Mouse (Mus musculus): ENCODE measurements at regions not wholly inside any gene's neighbourhood (a gene's known extent, or its start where the extent isn't known, plus 50 kb on each side); places are given as distances from the start of the nearest gene placed in this dataset. TPM values are rescaled to one million over a fixed set of nuclear protein-coding genes. Genes with fewer than 3 reads are reported as not detected.
A peak's percentile ranks its signal among the peaks of the same experiment; 100 is the strongest.

GRCm38 (mm10) chr3:134146373-134147224, 89.7 kb upstream of the Cxxc4 start:
- H3K27me3 ChIP-seq: no peaks in the 10 kb centered on the region
- ATAC-seq (ENCODE audit: borderline replicate concordance, extremely low read depth, low FRiP score, low TSS enrichment): peak; percentile 81; the same call in 1 of the 2 replicates
- H3K4me3 ChIP-seq: peak overlapping the region; percentile 20
- peak overlapping the region; percentile 51 for H3K4me2 ChIP-seq
- WGBS: 9% methylated on average over 14 of the region's 14 CpGs
- no peaks in the 10 kb centered on the region for H3K36me3 ChIP-seq
- H3K9me3 ChIP-seq: no peaks in the 10 kb centered on the region
- H3K9ac ChIP-seq: no peak overlapping the region
- 0 out of 2 replicates have a peak, but pooled peaks cover 7% of the 10 kb centered on the region for H3K4me1 ChIP-seq
- H3K27ac ChIP-seq: no peak overlapping the region

- ATAC-seq (ENCODE audit: borderline replicate concordance, extremely low read depth, low FRiP score, low TSS enrichment): no peak
- H3K27ac ChIP-seq: no peak overlapping the region
- H3K36me3 ChIP-seq: no peaks in the 10 kb centered on the region
- H3K27me3 ChIP-seq: no peaks in the 10 kb centered on the region
- no peaks in the 10 kb centered on the region for H3K9me3 ChIP-seq
- H3K4me1 ChIP-seq: no peaks in the 10 kb centered on the region
- H3K9ac ChIP-seq: no peak overlapping the region
- no peak overlapping the region for H3K4me3 ChIP-seq
- WGBS: 85% methylated on average over 5 of the region's 5 CpGs
- no peak overlapping the region for H3K4me2 ChIP-seq
Observed at GRCm38 (mm10) chr3:134162288-134162687, 74.0 kb upstream of the Cxxc4 start.

- 23% methylated on average over 1 of the region's 1 CpGs for WGBS
- H3K4me3 ChIP-seq: no peak overlapping the region
- no peak overlapping the region for H3K9ac ChIP-seq
- H3K9me3 ChIP-seq: no peaks in the 10 kb centered on the region
- no peaks in the 10 kb centered on the region for H3K36me3 ChIP-seq
- no peak overlapping the region for H3K4me2 ChIP-seq
- no peak overlapping the region for H3K27ac ChIP-seq
- H3K27me3 ChIP-seq: no peaks in the 10 kb centered on the region
- no peak for ATAC-seq (ENCODE audit: borderline replicate concordance, extremely low read depth, low FRiP score, low TSS enrichment)
- H3K4me1 ChIP-seq: no peaks in the 10 kb centered on the region
Observed at GRCm38 (mm10) chr3:134169922-134170321, 66.4 kb upstream of the Cxxc4 start.

GRCm38 (mm10) chr3:134172357-134172756, 63.9 kb upstream of the Cxxc4 start:
- 19% methylated on average over 3 of the region's 3 CpGs for WGBS

DNA sequence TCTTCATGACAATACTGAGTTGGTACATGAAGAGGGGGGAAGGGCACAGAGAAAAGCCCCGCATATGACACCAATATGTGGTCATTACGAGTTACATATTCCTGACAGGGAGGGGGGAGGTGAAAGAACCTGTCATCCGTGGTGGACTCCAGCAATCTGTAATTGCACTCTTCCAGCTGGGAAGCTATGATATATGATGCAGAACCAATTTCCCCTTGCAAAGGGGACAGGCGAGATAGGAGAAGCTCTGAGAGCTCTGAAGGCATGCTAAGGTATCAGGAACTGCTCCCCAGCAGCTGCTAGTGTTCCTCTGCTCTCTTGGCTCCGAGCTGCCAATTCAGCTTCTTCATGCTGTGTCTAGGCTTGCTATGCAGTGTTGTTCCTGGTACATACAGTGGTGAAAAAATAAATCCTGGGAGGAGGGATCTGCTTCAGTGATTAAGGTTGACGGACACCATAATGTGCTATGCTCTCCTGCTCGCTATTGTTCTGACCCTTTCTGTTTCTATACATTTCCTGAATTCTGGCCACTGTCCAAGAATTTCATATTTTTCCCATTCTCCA, 57.7 kb upstream of the Cxxc4 start:
- no peaks in the 10 kb centered on the region for H3K27me3 ChIP-seq
- no peak overlapping the region for H3K4me3 ChIP-seq
- WGBS: 61% methylated on average over 7 of the region's 7 CpGs
- no peaks in the 10 kb centered on the region for H3K9me3 ChIP-seq
- no peak overlapping the region for H3K9ac ChIP-seq
- no peaks in the 10 kb centered on the region for H3K4me1 ChIP-seq
- no peak overlapping the region for H3K27ac ChIP-seq
- no peak overlapping the region for H3K4me2 ChIP-seq
- no peaks in the 10 kb centered on the region for H3K36me3 ChIP-seq
- no peak for ATAC-seq (ENCODE audit: borderline replicate concordance, extremely low read depth, low FRiP score, low TSS enrichment)

More at GRCm38 (mm10) chr3:134172357-134172756, 63.9 kb upstream of the Cxxc4 start:
- no peaks in the 10 kb centered on the region for H3K4me1 ChIP-seq
- no peak overlapping the region for H3K9ac ChIP-seq
- no peak overlapping the region for H3K4me2 ChIP-seq
- ATAC-seq (ENCODE audit: borderline replicate concordance, extremely low read depth, low FRiP score, low TSS enrichment): no peak
- no peak overlapping the region for H3K27ac ChIP-seq
- no peaks in the 10 kb centered on the region for H3K9me3 ChIP-seq
- H3K4me3 ChIP-seq: no peak overlapping the region
- H3K27me3 ChIP-seq: no peaks in the 10 kb centered on the region
- H3K36me3 ChIP-seq: no peaks in the 10 kb centered on the region

DNA sequence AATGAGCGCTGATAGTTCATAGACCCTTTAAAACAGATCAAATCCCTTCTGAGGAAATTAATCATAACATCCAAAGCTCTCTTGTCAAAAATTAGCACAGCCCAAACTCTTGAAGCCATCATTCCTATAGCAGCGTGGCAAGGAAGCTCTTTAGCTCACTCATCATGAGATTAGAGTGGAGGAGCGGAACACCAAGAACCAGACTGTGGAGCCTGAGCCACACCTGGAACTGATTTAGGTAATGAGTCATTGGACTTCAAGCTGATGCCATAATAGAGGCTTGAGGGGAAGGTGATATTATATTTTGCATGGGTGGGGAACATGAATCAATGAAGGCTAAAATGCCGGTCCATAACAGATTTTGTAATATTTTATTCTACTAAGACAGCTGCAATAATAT, 52.2 kb upstream of the Cxxc4 start:
- no peaks in the 10 kb centered on the region for H3K4me1 ChIP-seq
- no peaks in the 10 kb centered on the region for H3K36me3 ChIP-seq
- WGBS: 85% methylated on average over 4 of the region's 4 CpGs
- H3K9ac ChIP-seq: no peak overlapping the region
- no peak overlapping the region for H3K4me3 ChIP-seq
- no peak for ATAC-seq (ENCODE audit: borderline replicate concordance, extremely low read depth, low FRiP score, low TSS enrichment)
- no peak overlapping the region for H3K4me2 ChIP-seq
- no peak overlapping the region for H3K27ac ChIP-seq
- H3K27me3 ChIP-seq: no peaks in the 10 kb centered on the region
- no peaks in the 10 kb centered on the region for H3K9me3 ChIP-seq

Small RNA genes in the stretch of these regions (microRNA-seq; reads per million reads assigned to microRNA genes)
- not detected for gene Gm44361

Measured in lung, embryonic 15.5 days (tissue).